Mouse (Mus musculus): ENCODE measurements around the gene Atrip. TPM values are rescaled to one million over a fixed set of nuclear protein-coding genes. Genes with fewer than 3 reads are reported as not detected.
A peak's percentile ranks its signal among the peaks of the same experiment; 100 is the strongest.

Gene Atrip
- polyA plus RNA-seq, 1 experiment = 37.1 TPM

- Histone ChIP-seq H3K4me3 (ENCODE audit: insufficient read depth, low read length) (no peak overlapping the region), H3K27ac (ENCODE audit: insufficient read depth, low read length) (no peak overlapping the region), H3K4me1 (ENCODE audit: control insufficient read depth, insufficient read depth, low read length) (peaks cover 2% of the 10 kb centered on the region)
- TF ChIP-seq CTCF (IDR thresholded peaks at IDR 0.05; ENCODE audit: extremely low read depth, insufficient read depth, low read length) (no peak), POLR2A (IDR thresholded peaks at IDR 0.05; ENCODE audit: extremely low read depth, insufficient read depth, low read length) (no peak)
These were observed 26.5 kb upstream of the Atrip start for GRCm38 (mm10) chr9:109100307-109100928.

- Histone ChIP-seq H3K27ac (ENCODE audit: insufficient read depth, low read length) (peak overlapping the region; percentile 69), H3K4me3 (ENCODE audit: insufficient read depth, low read length) (no peak overlapping the region)
- TF ChIP-seq CTCF (IDR thresholded peaks at IDR 0.05; ENCODE audit: extremely low read depth, insufficient read depth, low read length) (no peak), POLR2A (IDR thresholded peaks at IDR 0.05; ENCODE audit: extremely low read depth, insufficient read depth, low read length) (no peak)
These were observed 25.0 kb upstream of the Atrip start for GRCm38 (mm10) chr9:109098969-109099368.

GRCm38 (mm10) chr9:109098366-109098765 is 24.4 kb upstream of the Atrip start:
- Histone ChIP-seq H3K27ac (ENCODE audit: insufficient read depth, low read length) (peak overlapping the region; percentile 69), H3K4me1 (ENCODE audit: control insufficient read depth, insufficient read depth, low read length) (peaks cover 2% of the 10 kb centered on the region)

More at GRCm38 (mm10) chr9:109098969-109099368, 25.0 kb upstream of the Atrip start:
- peaks cover 2% of the 10 kb centered on the region for H3K4me1 ChIP-seq (ENCODE audit: control insufficient read depth, insufficient read depth, low read length)

GRCm38 (mm10) chr9:109097831-109098230 is 23.9 kb upstream of the Atrip start:
- Histone ChIP-seq H3K4me1 (ENCODE audit: control insufficient read depth, insufficient read depth, low read length) (peaks cover 2% of the 10 kb centered on the region), H3K27ac (ENCODE audit: insufficient read depth, low read length) (peak overlapping the region; percentile 69), H3K4me3 (ENCODE audit: insufficient read depth, low read length) (0 out of 2 replicates have a peak overlapping the region, but pooled peaks have one; percentile 2)
- TF ChIP-seq POLR2A (IDR thresholded peaks at IDR 0.05; ENCODE audit: extremely low read depth, insufficient read depth, low read length) (no peak), CTCF (IDR thresholded peaks at IDR 0.05; ENCODE audit: extremely low read depth, insufficient read depth, low read length) (no peak)

More at GRCm38 (mm10) chr9:109098366-109098765, 24.4 kb upstream of the Atrip start:
- H3K4me3 ChIP-seq (ENCODE audit: insufficient read depth, low read length) = 0 out of 2 replicates have a peak overlapping the region, but pooled peaks have one; percentile 2
- TF ChIP-seq CTCF (IDR thresholded peaks at IDR 0.05; ENCODE audit: extremely low read depth, insufficient read depth, low read length) (no peak), POLR2A (IDR thresholded peaks at IDR 0.05; ENCODE audit: extremely low read depth, insufficient read depth, low read length) (no peak)

GRCm38 (mm10) chr9:109097291-109097690 is 23.4 kb upstream of the Atrip start:
- Histone ChIP-seq H3K4me1 (ENCODE audit: control insufficient read depth, insufficient read depth, low read length) (peaks cover 2% of the 10 kb centered on the region), H3K4me3 (ENCODE audit: insufficient read depth, low read length) (peak overlapping the region; percentile 43; the same call in 1 of the 2 replicates), H3K27ac (ENCODE audit: insufficient read depth, low read length) (peak overlapping the region; percentile 95)
- TF ChIP-seq POLR2A (IDR thresholded peaks at IDR 0.05; ENCODE audit: extremely low read depth, insufficient read depth, low read length) (no peak), CTCF (IDR thresholded peaks at IDR 0.05; ENCODE audit: extremely low read depth, insufficient read depth, low read length) (no peak)

- peak overlapping the region; percentile 95 for H3K27ac ChIP-seq (ENCODE audit: insufficient read depth, low read length)
- peak overlapping the region; percentile 43 for H3K4me3 ChIP-seq (ENCODE audit: insufficient read depth, low read length)
- H3K4me1 ChIP-seq (ENCODE audit: control insufficient read depth, insufficient read depth, low read length) = peaks cover 2% of the 10 kb centered on the region
- TF ChIP-seq POLR2A (IDR thresholded peaks at IDR 0.05; ENCODE audit: extremely low read depth, insufficient read depth, low read length) (no peak), CTCF (IDR thresholded peaks at IDR 0.05; ENCODE audit: extremely low read depth, insufficient read depth, low read length) (no peak)
These were observed 22.9 kb upstream of the Atrip start for GRCm38 (mm10) chr9:109096856-109097255.

GRCm38 (mm10) chr9:109096251-109096661 is 22.3 kb upstream of the Atrip start:
- H3K4me3 ChIP-seq (ENCODE audit: insufficient read depth, low read length) = peak overlapping the region; percentile 43
- H3K27ac ChIP-seq (ENCODE audit: insufficient read depth, low read length) = peak overlapping the region; percentile 95
- H3K4me1 ChIP-seq (ENCODE audit: control insufficient read depth, insufficient read depth, low read length) = peaks cover 2% of the 10 kb centered on the region
- no peak for TF ChIP-seq CTCF (IDR thresholded peaks at IDR 0.05; ENCODE audit: extremely low read depth, insufficient read depth, low read length)
- 0 out of 2 replicates have a peak, but pooled peaks have one; percentile 15 for TF ChIP-seq POLR2A (IDR thresholded peaks at IDR 0.05; ENCODE audit: extremely low read depth, insufficient read depth, low read length)

GRCm38 (mm10) chr9:109095137-109095982 is 21.4 kb upstream of the Atrip start, which contains the start of gene Plxnb1:
Gene Plxnb1 (plus strand): TSS chr9:109095389.
- TF ChIP-seq CTCF (IDR thresholded peaks at IDR 0.05; ENCODE audit: extremely low read depth, insufficient read depth, low read length) (no peak), POLR2A (IDR thresholded peaks at IDR 0.05; ENCODE audit: extremely low read depth, insufficient read depth, low read length) (no peak)

GRCm38 (mm10) chr9:109094553-109095136 is 20.7 kb upstream of the Atrip start:
- TF ChIP-seq POLR2A (IDR thresholded peaks at IDR 0.05; ENCODE audit: extremely low read depth, insufficient read depth, low read length) = no peak
- no peak for TF ChIP-seq CTCF (IDR thresholded peaks at IDR 0.05; ENCODE audit: extremely low read depth, insufficient read depth, low read length)
- H3K4me3 ChIP-seq (ENCODE audit: insufficient read depth, low read length) = peak overlapping the region; percentile 43
- peak overlapping the region; percentile 58; the same call in 1 of the 2 replicates for H3K27ac ChIP-seq (ENCODE audit: insufficient read depth, low read length)
- H3K4me1 ChIP-seq (ENCODE audit: control insufficient read depth, insufficient read depth, low read length) = peaks cover 2% of the 10 kb centered on the region

More at GRCm38 (mm10) chr9:109095137-109095982, 21.4 kb upstream of the Atrip start, which contains the start of gene Plxnb1:
- Histone ChIP-seq H3K4me1 (ENCODE audit: control insufficient read depth, insufficient read depth, low read length) (peaks cover 2% of the 10 kb centered on the region), H3K27ac (ENCODE audit: insufficient read depth, low read length) (peak within 1 kb of the TSS; percentile 83), H3K4me3 (ENCODE audit: insufficient read depth, low read length) (peak within 1 kb of the TSS; percentile 43)

All from cortical plate, adult 2 months (tissue).